Mouse (Mus musculus): ENCODE measurements around the gene Csgalnact2.

Csgalnact2 gene

GRCm38 (mm10) chr6:118072176-118072575, 66.8 kb downstream of the Csgalnact2 start:
- no peak for DNase-seq (ENCODE audit: low spot score)

- no peak for DNase-seq (ENCODE audit: low spot score)
Observed at GRCm38 (mm10) chr6:118071416-118071815, 67.5 kb downstream of the Csgalnact2 start.

GRCm38 (mm10) chr6:118071013-118071350, 68.0 kb downstream of the Csgalnact2 start:
- DNase-seq (ENCODE audit: low spot score), result no peak

GRCm38 (mm10) chr6:118070321-118071012, 68.5 kb downstream of the Csgalnact2 start:
- DNase-seq (ENCODE audit: low spot score), result no peak

- no peak for DNase-seq (ENCODE audit: low spot score)
Observed at GRCm38 (mm10) chr6:118067720-118068119, 71.2 kb downstream of the Csgalnact2 start.

GRCm38 (mm10) chr6:118066199-118067081, 72.5 kb downstream of the Csgalnact2 start:
- DNase-seq (ENCODE audit: low spot score), result peak; percentile 46

GRCm38 (mm10) chr6:118065837-118066198, 73.1 kb downstream of the Csgalnact2 start:
- DNase-seq (ENCODE audit: low spot score), result peak; percentile 45

- DNase-seq (ENCODE audit: low spot score), result peak; percentile 79
Observed at GRCm38 (mm10) chr6:118064968-118065530, 73.9 kb downstream of the Csgalnact2 start.

- DNase-seq (ENCODE audit: low spot score), result no peak
Observed at GRCm38 (mm10) chr6:118063266-118063665, 75.7 kb downstream of the Csgalnact2 start.

GRCm38 (mm10) chr6:118061266-118061665, 77.7 kb downstream of the Csgalnact2 start:
- DNase-seq (ENCODE audit: low spot score), result no peak

Measured in embryo, embryonic 10.5 days (tissue).